Mouse (Mus musculus) liver, postnatal 0 days (tissue): ENCODE measurements around the gene 2210011C24Rik. TPM values are rescaled to one million over a fixed set of nuclear protein-coding genes. Genes with fewer than 3 reads are reported as not detected.

Source experiments
- ATAC-seq: fragments of 200-750 bp; cut with Nextera tagmentation; 2 replicates; pipeline ENCODE4 v1.8.0; 2017; ENCODE audit warnings: mild to moderate bottlenecking, moderate library complexity
- DNase-seq: peaks from one replicate; pipeline ENCODE4 v3.0.0-alpha.2; 2016
- H3K27ac ChIP-seq: fragments of 300-500 bp; sonication (generic); 2 replicates; pipeline ENCODE4 v1.5.1; 2014; ENCODE audit warnings: antibody characterized with exemption, moderate library complexity, mild to moderate bottlenecking, low read depth
- H3K27me3 ChIP-seq: fragments of 300-500 bp; sonication (generic); 2 replicates; pipeline ENCODE4 v1.6.1; 2014; ENCODE audit warnings: low read length, control low read depth, mixed read lengths; ENCODE audit not compliant: insufficient read depth
- H3K36me3 ChIP-seq: fragments of 300-500 bp; sonication (generic); replicated peaks from 2 replicates; pipeline ENCODE4 v1.6.1; 2014; ENCODE audit warnings: mild to moderate bottlenecking, control low read depth, low read length, moderate library complexity, mixed read lengths; ENCODE audit not compliant: insufficient read depth
- H3K4me1 ChIP-seq: fragments of 300-500 bp; sonication (generic); 2 replicates; pipeline ENCODE4 v1.6.1; 2014; ENCODE audit warnings: antibody characterized with exemption, mild to moderate bottlenecking, control low read depth; ENCODE audit not compliant: insufficient read depth
- H3K4me2 ChIP-seq: fragments of 300-500 bp; sonication (generic); 2 replicates; pipeline ENCODE4 v1.6.1; 2014; ENCODE audit warnings: low read depth, mild to moderate bottlenecking, low read length, moderate library complexity, mixed read lengths
- H3K4me3 ChIP-seq: fragments of 300-500 bp; sonication (generic); 2 replicates; pipeline ENCODE4 v1.5.1; 2014; ENCODE audit warnings: low read depth, low read length
- H3K9ac ChIP-seq: fragments of 300-500 bp; sonication (generic); replicated peaks from 2 replicates; pipeline ENCODE4 v1.6.1; 2014; ENCODE audit warnings: mild to moderate bottlenecking, moderate library complexity
- H3K9me3 ChIP-seq: fragments of 300-500 bp; sonication (generic); 2 replicates; pipeline ENCODE4 v1.6.1; 2016; ENCODE audit warnings: mild to moderate bottlenecking, control low read depth, low read length, mixed read lengths
- CTCF ChIP-seq: sonication (generic); IDR thresholded peaks from 2 replicates; pipeline ENCODE4 v1.5.1; 2016; ENCODE audit warnings: antibody characterized with exemption, low read depth
- EP300 ChIP-seq: IDR thresholded peaks from 2 replicates; pipeline ENCODE4 v1.6.1; 2016; ENCODE audit warnings: antibody characterized with exemption, low read depth, mild to moderate bottlenecking
- WGBS: fragments of 180-500 bp; shearing (Covaris S2); extraction: QIAGEN DNeasy Blood & Tissue Kit; methylation state at CpG from one replicate; pipeline ENCODE4 v1.1.7; 2014; ENCODE audit not compliant: insufficient replicate concordance; 5-methylcytosine and 5-hydroxymethylcytosine counted together
- polyA plus RNA-seq: library from polyadenylated mRNA; unstranded; fragments of >200 nt; fragmentation: Nextera tagmentation; extraction: Ambion mirVana; gene quantifications from 2 replicates; pipeline ENCODE4 v1.2.1, GENCODE M21; 2015

The 2210011C24Rik gene
- polyA plus RNA-seq, 1 experiment from 2014 or later: 0.40 TPM

DNA sequence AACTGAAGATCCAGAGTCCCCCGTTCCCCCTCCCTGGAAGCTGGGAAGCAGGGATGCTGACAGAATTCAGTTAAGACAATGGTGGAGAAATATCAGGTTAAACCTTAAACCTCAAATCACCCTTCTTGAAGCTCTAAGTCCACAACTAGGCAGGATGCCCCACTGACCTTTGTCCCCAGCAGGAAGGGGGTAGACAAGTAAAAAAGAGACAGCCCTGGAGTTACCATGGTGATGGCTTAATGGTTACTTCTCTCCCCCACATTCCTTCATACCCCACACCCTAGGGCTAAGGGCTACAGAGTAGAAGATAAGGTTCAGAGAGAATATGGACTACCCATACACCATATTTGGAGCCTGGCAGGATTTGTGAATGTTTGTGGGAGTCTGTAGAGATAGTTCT is 11.7 kb upstream of the 2210011C24Rik start:
- H3K4me3 ChIP-seq: no peak overlapping the region
- H3K9ac ChIP-seq: no peak overlapping the region
- H3K27me3 ChIP-seq: peaks cover 61% of the 10 kb centered on the region
- H3K4me1 ChIP-seq: peaks cover 4% of the 10 kb centered on the region
- no peak overlapping the region for H3K4me2 ChIP-seq
- no peak for DNase-seq
- no peak for ATAC-seq
- 65% methylated on average over 1 of the region's 1 CpGs for WGBS
- no peak overlapping the region for H3K27ac ChIP-seq
- TF ChIP-seq EP300 (no peak), CTCF (no peak)
- H3K9me3 ChIP-seq: no peaks in the 10 kb centered on the region
- H3K36me3 ChIP-seq: no peaks in the 10 kb centered on the region

DNA sequence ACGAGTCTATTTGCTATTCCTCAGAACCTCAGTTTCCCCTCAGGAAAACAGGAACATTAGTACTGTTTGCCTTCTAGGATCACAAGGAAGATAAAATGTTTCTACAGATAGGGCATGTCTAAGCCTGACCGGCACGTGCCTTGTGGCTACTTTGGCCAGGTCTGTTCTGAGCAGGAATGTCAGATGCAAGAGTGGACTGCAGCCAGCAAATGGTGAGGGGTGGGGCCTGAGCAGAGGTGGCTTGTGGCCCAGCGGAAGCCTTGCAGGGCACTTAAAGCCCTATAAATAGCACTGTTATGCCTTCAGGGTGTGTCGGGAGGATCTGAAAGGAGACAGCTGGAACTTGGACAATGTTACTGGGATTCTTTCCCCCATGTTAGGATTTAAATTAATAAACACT is 11.1 kb upstream of the 2210011C24Rik start:
- Histone ChIP-seq H3K27ac (no peak overlapping the region), H3K9ac (no peak overlapping the region), H3K4me2 (no peak overlapping the region), H3K36me3 (no peaks in the 10 kb centered on the region), H3K9me3 (no peaks in the 10 kb centered on the region), H3K4me3 (no peak overlapping the region), H3K27me3 (peaks cover 55% of the 10 kb centered on the region), H3K4me1 (peaks cover 4% of the 10 kb centered on the region)
- 24% methylated on average over 5 of the region's 5 CpGs for WGBS
- DNase-seq (no peak), ATAC-seq (no peak)
- no peak for TF ChIP-seq CTCF

DNA sequence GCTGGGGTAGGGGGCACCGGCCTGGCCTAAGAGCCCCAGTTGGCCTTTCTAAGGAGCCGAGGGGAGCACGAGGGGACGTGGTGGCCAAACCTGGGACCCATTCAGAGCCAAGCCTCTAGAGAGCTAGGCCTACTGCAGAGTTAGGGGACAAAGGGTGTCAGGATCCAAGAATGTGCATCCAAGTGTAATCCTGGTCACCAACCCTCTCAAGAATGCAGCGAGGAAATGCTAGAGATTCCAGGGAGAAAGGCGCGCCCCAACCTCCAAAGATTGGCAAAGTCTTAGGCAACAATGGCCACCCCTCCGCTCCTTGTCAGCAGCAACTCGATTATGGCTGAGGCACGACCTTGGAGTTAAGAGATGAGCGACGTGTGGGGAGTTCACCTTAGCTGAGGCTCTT is 9.6 kb upstream of the 2210011C24Rik start:
- Histone ChIP-seq H3K27ac (no peak overlapping the region), H3K9ac (no peak overlapping the region), H3K4me2 (no peak overlapping the region), H3K9me3 (no peaks in the 10 kb centered on the region), H3K4me1 (peaks cover 4% of the 10 kb centered on the region), H3K36me3 (no peaks in the 10 kb centered on the region), H3K4me3 (no peak overlapping the region), H3K27me3 (peaks cover 42% of the 10 kb centered on the region)
- 50% methylated on average over 12 of the region's 12 CpGs for WGBS
- ATAC-seq: no peak
- no peak for TF ChIP-seq CTCF
- DNase-seq: no peak

DNA sequence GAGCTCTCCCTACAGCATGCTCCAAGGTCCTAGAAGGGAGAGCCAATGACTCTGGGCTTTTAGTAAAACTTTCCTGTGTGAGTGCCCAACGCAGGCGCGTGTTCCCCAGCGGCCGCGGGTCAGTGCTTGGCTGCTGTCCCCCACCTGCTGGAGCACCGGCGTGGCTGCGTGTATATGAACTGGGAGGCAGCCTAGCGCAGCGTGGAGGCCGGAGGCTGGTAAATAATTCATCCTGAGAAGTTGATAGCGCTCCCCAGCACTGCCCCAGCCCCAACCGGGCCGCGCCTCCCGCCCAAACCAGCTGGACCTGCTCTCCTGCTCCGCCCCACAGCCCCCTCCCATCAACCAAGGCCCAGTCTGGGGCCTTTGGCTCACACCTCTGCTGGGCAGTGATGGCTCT is 9.1 kb upstream of the 2210011C24Rik start, which contains the start of gene Palm3:
Gene Palm3, plus strand, starts transcription at position 376 of the 400 bp plus-strand sequence.
- DNase-seq: no peak
- H3K27me3 ChIP-seq: peaks cover 37% of the 10 kb centered on the region

DNA sequence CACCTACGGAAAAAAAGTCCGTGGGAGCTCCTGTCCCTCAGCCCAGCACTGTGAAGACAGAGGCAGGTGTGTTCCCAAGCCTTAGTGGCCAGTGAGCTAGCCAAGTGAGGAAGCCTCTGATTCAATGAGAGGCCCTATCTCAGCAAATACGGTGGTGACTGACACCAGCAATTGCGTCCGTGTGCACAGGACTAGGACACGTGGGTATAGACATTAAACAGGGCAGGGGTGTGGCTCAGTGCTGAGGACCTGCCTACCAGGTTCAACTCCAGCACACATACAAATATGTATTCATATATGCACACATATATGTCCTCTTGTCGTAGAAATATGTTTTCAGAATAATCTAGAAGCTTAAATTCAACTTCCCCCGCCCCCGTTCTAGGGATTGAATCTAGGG is 7.8 kb upstream of the 2210011C24Rik start:
- H3K4me1 ChIP-seq: no peaks in the 10 kb centered on the region
- TF ChIP-seq EP300: no peak
- no peak for TF ChIP-seq CTCF
- no peaks in the 10 kb centered on the region for H3K9me3 ChIP-seq
- no peak overlapping the region for H3K9ac ChIP-seq
- H3K27ac ChIP-seq: no peak overlapping the region
- H3K36me3 ChIP-seq: no peaks in the 10 kb centered on the region
- ATAC-seq (no peak), DNase-seq (no peak)
- no peak overlapping the region for H3K4me3 ChIP-seq
- 66% methylated on average over 9 of the region's 9 CpGs for WGBS
- H3K4me2 ChIP-seq: no peak overlapping the region
- peaks cover 28% of the 10 kb centered on the region for H3K27me3 ChIP-seq

More for the DNA sequence above, 9.1 kb upstream of the 2210011C24Rik start, which contains the start of gene Palm3:
- Histone ChIP-seq H3K9ac (no peak within 1 kb of the TSS), H3K4me3 (no peak within 1 kb of the TSS), H3K4me1 (peaks cover 4% of the 10 kb centered on the region), H3K27ac (no peak within 1 kb of the TSS), H3K4me2 (no peak within 1 kb of the TSS), H3K9me3 (no peaks in the 10 kb centered on the region), H3K36me3 (no peaks in the 10 kb centered on the region)
- 24% methylated on average over 18 of the region's 18 CpGs for WGBS
- no peak for ATAC-seq
- TF ChIP-seq CTCF (no peak), EP300 (no peak)

DNA sequence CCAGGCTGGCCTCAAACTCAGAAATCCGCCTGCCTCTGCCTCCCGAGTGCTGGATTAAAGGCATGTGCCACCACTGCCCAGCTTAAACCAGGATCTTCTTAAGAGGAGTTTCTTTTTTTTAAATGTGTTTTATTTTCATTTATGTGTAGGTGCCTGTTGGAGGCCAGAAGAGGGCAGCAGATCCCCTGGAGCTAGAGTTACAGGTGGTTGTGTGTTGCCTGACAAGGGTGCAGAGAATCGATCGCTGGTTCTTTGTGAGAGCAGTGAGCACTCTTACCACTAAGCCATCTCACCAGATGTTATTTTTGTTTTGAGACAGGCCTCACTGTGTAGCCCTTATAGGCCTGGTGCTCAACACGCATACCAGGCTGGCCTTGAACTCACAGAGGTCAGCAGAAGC is 3.9 kb upstream of the 2210011C24Rik start:
- DNase-seq: no peak
- Histone ChIP-seq H3K4me2 (no peak overlapping the region), H3K9ac (no peak overlapping the region), H3K9me3 (no peaks in the 10 kb centered on the region), H3K27me3 (peaks cover 39% of the 10 kb centered on the region), H3K4me3 (no peak overlapping the region), H3K4me1 (peaks cover 19% of the 10 kb centered on the region), H3K27ac (no peak overlapping the region), H3K36me3 (no peaks in the 10 kb centered on the region)
- TF ChIP-seq EP300 (no peak), CTCF (0 out of 2 replicates have a peak, but pooled peaks have one; percentile 17)
- ATAC-seq: no peak
- 82% methylated on average over 5 of the region's 5 CpGs for WGBS
